Mouse (Mus musculus) bone marrow, adult 2 months (tissue): ENCODE results near the gene Ankrd61.

Experiments
- CTCF ChIP-seq: fragments of 200-500 bp; IDR thresholded peaks from 2 replicates; pipeline ENCODE4 v1.5.1; 2011; ENCODE audit warnings: low read length, control low read depth; ENCODE audit not compliant: control insufficient read depth, insufficient read depth
- POLR2A ChIP-seq: fragments of 200-500 bp; IDR thresholded peaks from 2 replicates; pipeline ENCODE4 v1.6.1; 2011; ENCODE audit warnings: low read depth, mild to moderate bottlenecking, control low read depth, low read length, borderline replicate concordance; ENCODE audit not compliant: control insufficient read depth

- TF ChIP-seq CTCF (no peak), POLR2A (no peak)
Measured at GRCm38 (mm10) chr5:143906429-143906828, 8.9 kb upstream of the Ankrd61 start.
